Mouse (Mus musculus) kidney, embryonic 15.5 days (tissue): Measurements from ENCODE around the gene Plxnd1. TPM values are rescaled to one million over a fixed set of nuclear protein-coding genes. Genes with fewer than 3 reads are reported as not detected.

Experiments
- ATAC-seq: fragments of 200-750 bp; cut with Nextera tagmentation; replicated peaks from 2 replicates; pipeline ENCODE4 v1.8.0; 2017; ENCODE audit warnings: moderate TSS enrichment; ENCODE audit not compliant: low FRiP score
- H3K27ac ChIP-seq: fragments of 300-500 bp; sonication (generic); 2 replicates; pipeline ENCODE4 v1.5.1; 2015; ENCODE audit warnings: mild to moderate bottlenecking, inconsistent platforms
- H3K27me3 ChIP-seq: fragments of 300-500 bp; sonication (generic); 2 replicates; pipeline ENCODE4 v1.6.1; 2015; ENCODE audit warnings: inconsistent platforms
- H3K36me3 ChIP-seq: fragments of 300-500 bp; sonication (generic); 2 replicates; pipeline ENCODE4 v1.6.1; 2015; ENCODE audit warnings: inconsistent platforms
- H3K4me1 ChIP-seq: fragments of 300-500 bp; sonication (generic); 2 replicates; pipeline ENCODE4 v1.6.1; 2015; ENCODE audit warnings: inconsistent platforms
- H3K4me2 ChIP-seq: fragments of 300-500 bp; sonication (generic); 2 replicates; pipeline ENCODE4 v1.6.1; 2015; ENCODE audit warnings: moderate library complexity, mild to moderate bottlenecking, inconsistent platforms
- H3K4me3 ChIP-seq: fragments of 300-500 bp; sonication (generic); replicated peaks from 2 replicates; pipeline ENCODE4 v1.5.1; 2015; ENCODE audit warnings: mild to moderate bottlenecking, inconsistent platforms
- H3K9ac ChIP-seq: fragments of 300-500 bp; sonication (generic); 2 replicates; pipeline ENCODE4 v1.6.1; 2015; ENCODE audit warnings: mild to moderate bottlenecking, inconsistent platforms
- H3K9me3 ChIP-seq: fragments of 300-500 bp; sonication (generic); replicated peaks from 2 replicates; pipeline ENCODE4 v1.6.1; 2016; ENCODE audit warnings: inconsistent platforms
- WGBS: fragments of 180-500 bp; shearing (Covaris S2); methylation state at CpG from one replicate; pipeline ENCODE4 v1.1.7; 2015; ENCODE audit warnings: mixed read lengths; 5-methylcytosine and 5-hydroxymethylcytosine counted together
- polyA plus RNA-seq: library from polyadenylated mRNA; unstranded; fragments of >200 nt; fragmentation: Nextera tagmentation; extraction: Ambion mirVana; gene quantifications from 2 replicates; pipeline ENCODE4 v1.2.1, GENCODE M21; 2015

Plxnd1 gene
- polyA plus RNA-seq, 1 experiment from 2014 or later: 52.7 TPM

- peaks cover 18% of the 10 kb centered on the region for H3K27me3 ChIP-seq
- no peaks in the 10 kb centered on the region for H3K9me3 ChIP-seq
- H3K9ac ChIP-seq: peak overlapping the region; percentile 23; the same call in 1 of the 2 replicates
- no peak for ATAC-seq
- peak overlapping the region; percentile 74 for H3K4me3 ChIP-seq
- H3K4me2 ChIP-seq: peak overlapping the region; percentile 93
- peaks cover 93% of the 10 kb centered on the region for H3K4me1 ChIP-seq
- WGBS: 71% methylated on average over 4 of the region's 4 CpGs
- peaks cover 5% of the 10 kb centered on the region; the same call in 1 of the 2 replicates for H3K36me3 ChIP-seq
- H3K27ac ChIP-seq: no peak overlapping the region
Measured at GRCm38 (mm10) chr6:115989607-115990006, 5.2 kb downstream of the Plxnd1 start.

GRCm38 (mm10) chr6:115989032-115989431 lies 5.8 kb downstream of the Plxnd1 start:
- peaks cover 5% of the 10 kb centered on the region; the same call in 1 of the 2 replicates for H3K36me3 ChIP-seq

GRCm38 (mm10) chr6:115987096-115987747 lies 7.6 kb downstream of the Plxnd1 start:
- Histone ChIP-seq H3K9ac (peak overlapping the region; percentile 31; the same call in 1 of the 2 replicates), H3K9me3 (no peaks in the 10 kb centered on the region), H3K4me3 (peak overlapping the region; percentile 20), H3K4me2 (peak overlapping the region; percentile 93), H3K36me3 (peaks cover 5% of the 10 kb centered on the region; the same call in 1 of the 2 replicates), H3K27ac (peak overlapping the region; percentile 65), H3K27me3 (no peaks in the 10 kb centered on the region), H3K4me1 (peaks cover 94% of the 10 kb centered on the region)
- WGBS: 38% methylated on average over 9 of the region's 9 CpGs
- ATAC-seq: no peak

More at GRCm38 (mm10) chr6:115989032-115989431, 5.8 kb downstream of the Plxnd1 start:
- Histone ChIP-seq H3K4me2 (peak overlapping the region; percentile 93), H3K4me3 (peak overlapping the region; percentile 74), H3K27me3 (peaks cover 14% of the 10 kb centered on the region), H3K4me1 (peaks cover 93% of the 10 kb centered on the region), H3K9ac (no peak overlapping the region; the same call in 1 of the 2 replicates), H3K9me3 (no peaks in the 10 kb centered on the region), H3K27ac (no peak overlapping the region)
- ATAC-seq: no peak
- WGBS: 67% methylated on average over 5 of the region's 5 CpGs

- no peak for ATAC-seq
- H3K4me3 ChIP-seq: peak overlapping the region; percentile 20
- peak overlapping the region; percentile 91 for H3K27ac ChIP-seq
- H3K27me3 ChIP-seq: no peaks in the 10 kb centered on the region
- WGBS: 54% methylated on average over 12 of the region's 12 CpGs
- peaks cover 5% of the 10 kb centered on the region; the same call in 1 of the 2 replicates for H3K36me3 ChIP-seq
- peaks cover 91% of the 10 kb centered on the region for H3K4me1 ChIP-seq
- H3K4me2 ChIP-seq: peak overlapping the region; percentile 93
- H3K9me3 ChIP-seq: no peaks in the 10 kb centered on the region
- H3K9ac ChIP-seq: peak overlapping the region; percentile 31; the same call in 1 of the 2 replicates
Measured at GRCm38 (mm10) chr6:115986472-115987095, 8.2 kb downstream of the Plxnd1 start.

- 41% methylated on average over 9 of the region's 9 CpGs for WGBS
- no peak for ATAC-seq
- Histone ChIP-seq H3K4me3 (no peak overlapping the region), H3K36me3 (no peaks in the 10 kb centered on the region; the same call in 1 of the 2 replicates), H3K27ac (peak overlapping the region; percentile 91; the same call in 1 of the 2 replicates), H3K9me3 (no peaks in the 10 kb centered on the region), H3K27me3 (no peaks in the 10 kb centered on the region), H3K4me2 (peak overlapping the region; percentile 93), H3K4me1 (peaks cover 86% of the 10 kb centered on the region), H3K9ac (0 out of 2 replicates have a peak overlapping the region, but pooled peaks have one; percentile 31)
Measured at GRCm38 (mm10) chr6:115985622-115986021, 9.2 kb downstream of the Plxnd1 start.

- no peaks in the 10 kb centered on the region for H3K9me3 ChIP-seq
- 63% methylated on average over 7 of the region's 7 CpGs for WGBS
- H3K27ac ChIP-seq: peak overlapping the region; percentile 91
- ATAC-seq: no peak
- H3K36me3 ChIP-seq: peaks cover 6% of the 10 kb centered on the region; the same call in 1 of the 2 replicates
- H3K4me3 ChIP-seq: peak overlapping the region; percentile 3; the same call in 1 of the 2 replicates
- no peaks in the 10 kb centered on the region for H3K27me3 ChIP-seq
- H3K4me1 ChIP-seq: peaks cover 86% of the 10 kb centered on the region
- H3K4me2 ChIP-seq: peak overlapping the region; percentile 93
- 0 out of 2 replicates have a peak overlapping the region, but pooled peaks have one; percentile 31 for H3K9ac ChIP-seq
Measured at GRCm38 (mm10) chr6:115984580-115984979, 10.2 kb downstream of the Plxnd1 start.

- no peaks in the 10 kb centered on the region for H3K9me3 ChIP-seq
- peaks cover 87% of the 10 kb centered on the region for H3K4me1 ChIP-seq
- 21% methylated on average over 12 of the region's 12 CpGs for WGBS
- peaks cover 17% of the 10 kb centered on the region; the same call in 1 of the 2 replicates for H3K36me3 ChIP-seq
- H3K4me2 ChIP-seq: peak overlapping the region; percentile 43
- 0 out of 2 replicates have a peak overlapping the region, but pooled peaks have one; percentile 5 for H3K4me3 ChIP-seq
- ATAC-seq: 0 out of 2 replicates have a peak, but pooled peaks have one; percentile 45
- H3K27me3 ChIP-seq: no peaks in the 10 kb centered on the region
- 0 out of 2 replicates have a peak overlapping the region, but pooled peaks have one; percentile 5 for H3K9ac ChIP-seq
- peak overlapping the region; percentile 91 for H3K27ac ChIP-seq
Measured at GRCm38 (mm10) chr6:115983306-115984038, 11.3 kb downstream of the Plxnd1 start.

- peak; percentile 34; the same call in 1 of the 2 replicates for ATAC-seq
- H3K27me3 ChIP-seq: no peaks in the 10 kb centered on the region
- 0 out of 2 replicates have a peak overlapping the region, but pooled peaks have one; percentile 5 for H3K4me3 ChIP-seq
- H3K4me2 ChIP-seq: peak overlapping the region; percentile 43
- no peaks in the 10 kb centered on the region for H3K9me3 ChIP-seq
- H3K36me3 ChIP-seq: peaks cover 22% of the 10 kb centered on the region; the same call in 1 of the 2 replicates
- H3K4me1 ChIP-seq: peaks cover 91% of the 10 kb centered on the region
- H3K27ac ChIP-seq: peak overlapping the region; percentile 91
- 0 out of 2 replicates have a peak overlapping the region, but pooled peaks have one; percentile 5 for H3K9ac ChIP-seq
- WGBS: 20% methylated on average over 7 of the region's 7 CpGs
Measured at GRCm38 (mm10) chr6:115982889-115983288, 11.9 kb downstream of the Plxnd1 start.

- Histone ChIP-seq H3K4me1 (peaks cover 64% of the 10 kb centered on the region), H3K4me3 (no peak overlapping the region), H3K4me2 (no peak overlapping the region), H3K27ac (no peak overlapping the region), H3K27me3 (no peaks in the 10 kb centered on the region), H3K9me3 (no peaks in the 10 kb centered on the region), H3K36me3 (peaks cover 64% of the 10 kb centered on the region), H3K9ac (no peak overlapping the region)
- WGBS: 68% methylated on average over 8 of the region's 8 CpGs
- no peak for ATAC-seq
Measured at GRCm38 (mm10) chr6:115978596-115978995, 16.2 kb downstream of the Plxnd1 start.

- H3K36me3 ChIP-seq: peaks cover 67% of the 10 kb centered on the region
- no peak overlapping the region for H3K27ac ChIP-seq
- no peak for ATAC-seq
- H3K9ac ChIP-seq: no peak overlapping the region
- no peaks in the 10 kb centered on the region for H3K9me3 ChIP-seq
- H3K4me1 ChIP-seq: peaks cover 64% of the 10 kb centered on the region
- no peaks in the 10 kb centered on the region for H3K27me3 ChIP-seq
- no peak overlapping the region for H3K4me2 ChIP-seq
- WGBS: 76% methylated on average over 15 of the region's 15 CpGs
- H3K4me3 ChIP-seq: no peak overlapping the region
Measured at GRCm38 (mm10) chr6:115977810-115978209, 17.0 kb downstream of the Plxnd1 start.

GRCm38 (mm10) chr6:115975606-115976005 lies 19.2 kb downstream of the Plxnd1 start:
- no peak overlapping the region for H3K9ac ChIP-seq
- no peak overlapping the region for H3K27ac ChIP-seq
- H3K9me3 ChIP-seq: no peaks in the 10 kb centered on the region
- no peak for ATAC-seq
- no peak overlapping the region for H3K4me3 ChIP-seq
- peaks cover 78% of the 10 kb centered on the region for H3K36me3 ChIP-seq
- H3K4me2 ChIP-seq: no peak overlapping the region
- H3K4me1 ChIP-seq: peaks cover 72% of the 10 kb centered on the region
- WGBS: 81% methylated on average over 8 of the region's 8 CpGs
- H3K27me3 ChIP-seq: no peaks in the 10 kb centered on the region
